Mouse (Mus musculus) intestine, embryonic 14.5 days (tissue): Measurements from ENCODE around the gene Tenm4. TPM values are rescaled to one million over a fixed set of nuclear protein-coding genes. Genes with fewer than 3 reads are reported as not detected.
A peak's percentile ranks its signal among the peaks of the same experiment; 100 is the strongest.

ENCODE experiments used
- ATAC-seq: fragments of 200-750 bp; cut with Nextera tagmentation; replicated peaks from 2 replicates; pipeline ENCODE4 v1.8.0; 2017; ENCODE audit warnings: low read depth, moderate number of reproducible peaks, moderate TSS enrichment, moderate library complexity; ENCODE audit not compliant: low FRiP score, low TSS enrichment
- DNase-seq: peaks from one replicate; pipeline ENCODE4 v3.0.0-alpha.2; 2018; ENCODE audit warnings: low spot score
- H3K27ac ChIP-seq: fragments of 300-500 bp; sonication (generic); 2 replicates; pipeline ENCODE4 v1.5.1; 2014; ENCODE audit warnings: low read depth, mild to moderate bottlenecking, control low read depth
- H3K27me3 ChIP-seq: fragments of 300-500 bp; sonication (generic); replicated peaks from 2 replicates; pipeline ENCODE4 v1.6.1; 2014; ENCODE audit warnings: low read length, control low read depth; ENCODE audit not compliant: control insufficient read depth, insufficient read depth
- H3K36me3 ChIP-seq: fragments of 300-500 bp; sonication (generic); 2 replicates; pipeline ENCODE4 v1.6.1; 2014; ENCODE audit warnings: low read length, control low read depth; ENCODE audit not compliant: control insufficient read depth, insufficient read depth
- H3K4me1 ChIP-seq: fragments of 300-500 bp; sonication (generic); replicated peaks from 2 replicates; pipeline ENCODE4 v1.6.1; 2014; ENCODE audit warnings: low read length, control low read depth, mixed read lengths; ENCODE audit not compliant: control insufficient read depth, insufficient read depth
- H3K4me2 ChIP-seq: fragments of 300-500 bp; sonication (generic); 2 replicates; pipeline ENCODE4 v1.6.1; 2014; ENCODE audit warnings: low read length
- H3K4me3 ChIP-seq: fragments of 300-500 bp; sonication (generic); 2 replicates; pipeline ENCODE4 v1.5.1; 2014; ENCODE audit warnings: low read depth, low read length, control low read depth, mixed read lengths
- H3K9ac ChIP-seq: fragments of 300-500 bp; sonication (generic); 2 replicates; pipeline ENCODE4 v1.6.1; 2014; ENCODE audit warnings: mild to moderate bottlenecking, low read length
- H3K9me3 ChIP-seq: fragments of 300-500 bp; sonication (generic); 2 replicates; pipeline ENCODE4 v1.6.1; 2016; ENCODE audit warnings: low read length, control low read depth; ENCODE audit not compliant: control insufficient read depth
- WGBS: fragments of 180-500 bp; shearing (Covaris S2); extraction: QIAGEN DNeasy Blood & Tissue Kit; methylation state at CpG from one replicate; pipeline ENCODE4 v1.1.7; 2014; 5-methylcytosine and 5-hydroxymethylcytosine counted together
- polyA plus RNA-seq: library from polyadenylated mRNA; unstranded; fragments of >200 nt; fragmentation: Nextera tagmentation; extraction: Ambion mirVana; gene quantifications from 2 replicates; pipeline ENCODE4 v1.2.1, GENCODE M21; 2014

The Tenm4 gene
- polyA plus RNA-seq, 1 experiment from 2014 or later: 36.5 TPM

DNA sequence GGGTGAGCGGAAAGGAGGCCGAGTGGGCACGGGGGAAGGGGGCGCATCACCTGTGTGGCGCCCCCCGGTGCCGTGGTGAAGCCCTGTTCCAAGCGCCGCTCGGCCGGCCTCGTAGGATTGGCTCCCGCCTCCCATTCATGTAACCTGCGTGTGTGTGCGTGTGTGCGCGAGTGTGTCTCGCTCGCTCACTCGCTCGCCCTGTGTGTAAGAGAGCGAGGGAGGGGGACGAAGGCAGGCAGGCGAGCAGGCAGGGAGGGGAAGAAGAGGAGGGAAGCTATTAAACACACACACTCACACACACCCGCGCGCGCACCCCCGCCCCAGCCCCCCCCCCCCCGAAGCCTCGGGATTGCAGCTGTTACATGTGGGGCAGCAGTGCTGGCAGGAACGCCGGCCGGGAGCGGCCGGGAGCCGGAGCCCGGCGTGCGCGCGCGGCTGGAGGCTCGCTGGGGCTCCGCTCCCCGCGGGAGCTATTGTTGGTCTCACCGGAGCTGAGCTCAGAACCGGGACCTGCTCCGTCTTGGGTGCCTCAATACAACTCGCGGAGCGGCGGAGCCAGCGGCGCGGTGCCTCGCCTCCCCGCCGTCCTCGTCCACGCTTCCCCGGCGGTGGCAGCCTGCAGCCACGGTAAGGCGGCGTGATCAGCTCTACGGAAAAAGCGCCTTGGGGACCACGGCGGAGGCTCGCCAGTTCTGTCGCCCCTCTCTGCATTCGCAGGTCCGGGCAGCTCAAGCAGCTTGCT is 38.9 kb downstream of the Tenm4 start:
- peak overlapping the region; percentile 75 for H3K27ac ChIP-seq
- DNase-seq: peak; percentile 72
- H3K36me3 ChIP-seq: no peaks in the 10 kb centered on the region
- H3K4me3 ChIP-seq: peak overlapping the region; percentile 64
- H3K4me1 ChIP-seq: peaks cover 15% of the 10 kb centered on the region
- H3K4me2 ChIP-seq: peak overlapping the region; percentile 74
- H3K27me3 ChIP-seq: peaks cover 18% of the 10 kb centered on the region
- WGBS: under 1% methylated on average over 54 of the region's 75 CpGs
- peak overlapping the region; percentile 65 for H3K9ac ChIP-seq
- H3K9me3 ChIP-seq: no peaks in the 10 kb centered on the region
- peak; percentile 53 for ATAC-seq

DNA sequence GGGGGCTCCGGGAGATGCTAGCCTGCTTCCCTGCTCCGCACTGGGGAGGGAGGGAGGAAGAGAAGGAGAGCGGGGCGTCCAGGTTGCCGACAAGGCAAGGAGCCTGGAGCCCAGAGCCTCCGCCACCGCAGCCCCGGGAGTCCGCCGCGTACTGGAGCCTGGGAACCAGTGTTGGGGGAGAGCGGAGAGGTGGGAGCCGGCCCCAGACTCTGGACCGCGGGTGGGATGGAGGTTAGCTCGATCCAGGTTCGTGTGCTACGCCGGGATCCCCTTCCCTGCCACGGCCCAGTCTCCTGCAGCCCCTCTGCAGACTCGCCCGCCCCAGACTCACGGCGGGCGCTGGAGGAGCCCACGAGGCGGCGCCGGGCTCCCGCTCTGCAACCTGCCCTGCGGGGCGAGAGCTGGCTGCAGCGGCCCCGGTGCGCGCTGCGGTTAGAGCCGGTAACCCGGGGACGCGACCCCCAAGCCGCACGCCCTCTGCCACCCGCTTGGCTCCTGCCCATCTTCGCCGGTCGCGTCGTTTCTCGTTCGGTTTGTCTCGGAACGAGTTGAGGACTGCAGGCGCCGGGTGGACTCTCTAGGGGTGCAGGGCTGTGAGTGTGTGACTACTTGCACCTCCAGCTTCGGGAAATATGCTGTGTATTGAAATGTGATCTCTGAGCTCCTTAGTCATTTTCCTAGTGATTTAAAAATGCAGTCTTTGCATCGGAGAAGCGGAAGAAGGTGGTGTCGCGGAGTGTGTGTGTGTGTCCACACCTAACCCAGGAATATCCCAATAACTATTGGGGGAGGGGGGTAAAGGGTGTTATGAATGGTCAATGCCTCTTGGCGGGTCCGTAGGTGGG is 39.7 kb downstream of the Tenm4 start:
- WGBS: under 1% methylated on average over 61 of the region's 62 CpGs
- peaks cover 18% of the 10 kb centered on the region for H3K27me3 ChIP-seq
- H3K9ac ChIP-seq: peak overlapping the region; percentile 65
- peak overlapping the region; percentile 74 for H3K4me2 ChIP-seq
- peaks cover 18% of the 10 kb centered on the region for H3K4me1 ChIP-seq
- no peaks in the 10 kb centered on the region for H3K36me3 ChIP-seq
- no peaks in the 10 kb centered on the region for H3K9me3 ChIP-seq
- H3K4me3 ChIP-seq: peak overlapping the region; percentile 64
- peak overlapping the region; percentile 75 for H3K27ac ChIP-seq
- ATAC-seq (peak; percentile 51), DNase-seq (peak; percentile 89)

- Histone ChIP-seq H3K4me2 (peak overlapping the region; percentile 74), H3K9ac (peak overlapping the region; percentile 59), H3K9me3 (no peaks in the 10 kb centered on the region), H3K36me3 (no peaks in the 10 kb centered on the region), H3K27ac (no peak overlapping the region), H3K4me3 (peak overlapping the region; percentile 64), H3K4me1 (peaks cover 27% of the 10 kb centered on the region), H3K27me3 (peaks cover 18% of the 10 kb centered on the region)
- WGBS: 1% methylated on average over 17 of the region's 17 CpGs
- peak; percentile 72 for DNase-seq
- ATAC-seq: no peak
These were observed 40.6 kb downstream of the Tenm4 start for GRCm38 (mm10) chr7:96211618-96212021.

- Histone ChIP-seq H3K9ac (peak overlapping the region; percentile 59), H3K36me3 (no peaks in the 10 kb centered on the region), H3K9me3 (no peaks in the 10 kb centered on the region), H3K27ac (peak overlapping the region; percentile 79), H3K27me3 (peaks cover 18% of the 10 kb centered on the region), H3K4me2 (peak overlapping the region; percentile 74), H3K4me1 (peaks cover 28% of the 10 kb centered on the region), H3K4me3 (peak overlapping the region; percentile 64)
- ATAC-seq (no peak), DNase-seq (peak; percentile 71)
- 2% methylated on average over 9 of the region's 9 CpGs for WGBS
These were observed 41.2 kb downstream of the Tenm4 start for GRCm38 (mm10) chr7:96212224-96212591.

- peak overlapping the region; percentile 79 for H3K27ac ChIP-seq
- DNase-seq (peak; percentile 86), ATAC-seq (peak; percentile 55)
- H3K27me3 ChIP-seq: peaks cover 18% of the 10 kb centered on the region
- H3K9ac ChIP-seq: peak overlapping the region; percentile 59
- no peaks in the 10 kb centered on the region for H3K36me3 ChIP-seq
- no peaks in the 10 kb centered on the region for H3K9me3 ChIP-seq
- WGBS: under 1% methylated on average over 47 of the region's 48 CpGs
- peak overlapping the region; percentile 74 for H3K4me2 ChIP-seq
- H3K4me1 ChIP-seq: peaks cover 28% of the 10 kb centered on the region
- H3K4me3 ChIP-seq: peak overlapping the region; percentile 64
These were observed 41.8 kb downstream of the Tenm4 start for GRCm38 (mm10) chr7:96212592-96213541.

GRCm38 (mm10) chr7:96213741-96214140 is 42.7 kb downstream of the Tenm4 start:
- Histone ChIP-seq H3K9me3 (no peaks in the 10 kb centered on the region), H3K36me3 (no peaks in the 10 kb centered on the region), H3K27ac (peak overlapping the region; percentile 79; the same call in 1 of the 2 replicates), H3K4me1 (peaks cover 28% of the 10 kb centered on the region), H3K9ac (peak overlapping the region; percentile 59), H3K27me3 (peaks cover 14% of the 10 kb centered on the region), H3K4me3 (peak overlapping the region; percentile 64), H3K4me2 (peak overlapping the region; percentile 74)
- WGBS: 26% methylated on average over 9 of the region's 10 CpGs
- DNase-seq (no peak), ATAC-seq (no peak)

GRCm38 (mm10) chr7:96214876-96215275 is 43.8 kb downstream of the Tenm4 start:
- H3K36me3 ChIP-seq: no peaks in the 10 kb centered on the region
- ATAC-seq: no peak
- H3K27me3 ChIP-seq: peaks cover 9% of the 10 kb centered on the region
- no peak for DNase-seq
- H3K4me2 ChIP-seq: no peak overlapping the region
- WGBS: 70% methylated on average over 2 of the region's 2 CpGs
- H3K9me3 ChIP-seq: no peaks in the 10 kb centered on the region
- H3K4me3 ChIP-seq: no peak overlapping the region
- H3K9ac ChIP-seq: no peak overlapping the region
- peaks cover 28% of the 10 kb centered on the region for H3K4me1 ChIP-seq
- no peak overlapping the region for H3K27ac ChIP-seq
